Mouse (Mus musculus) T-helper 1 cell (primary cell): ENCODE measurements around the gene Ckap5.

Experiments
- in situ Hi-C: fragments of 300-600 bp; cut with MboI, MseI; formaldehyde crosslinking; loops from one replicate; pipeline ENCODE4 v1.15.1; 2025; ENCODE audit warnings: high pct_unique_total_duplicates

Ckap5 gene

GRCm38 (mm10) chr2:91526294-91527146 lies at the start of gene Ckap5:
Gene Ckap5 (plus strand): TSS chr2:91526762.
- in situ Hi-C loops: no loop called here

- in situ Hi-C loops: no loop called here
Observed at GRCm38 (mm10) chr2:91476841-91477240, 49.7 kb upstream of the Ckap5 start.

GRCm38 (mm10) chr2:91480399-91480801 lies 46.2 kb upstream of the Ckap5 start:
- in situ Hi-C loops: loop anchor here (5.0 to 10.0 kb wide), 2 partner anchors 193 to 366 kb away; partner anchors contain the start of gene Mybpc3

- in situ Hi-C loops: loop anchor here (5.0 to 10.0 kb wide), 2 partner anchors 194 to 366 kb away; partner anchors contain the start of gene Mybpc3
Observed at GRCm38 (mm10) chr2:91480805-91481514, 45.6 kb upstream of the Ckap5 start.

- in situ Hi-C loops: loop anchor here (5.0 to 10.0 kb wide), 2 partner anchors 197 to 370 kb away; partner anchors contain the start of gene Mybpc3
Observed at GRCm38 (mm10) chr2:91484698-91485097, 41.9 kb upstream of the Ckap5 start.

- in situ Hi-C loops: loop anchor here (10.0 kb wide), 1 partner anchor 370 kb away; the partner anchor contains the start of gene Mybpc3
Observed at GRCm38 (mm10) chr2:91485256-91485655, 41.3 kb upstream of the Ckap5 start.

GRCm38 (mm10) chr2:91487295-91487694 lies 39.3 kb upstream of the Ckap5 start:
- in situ Hi-C loops: loop anchor here (10.0 kb wide), 1 partner anchor 372 kb away; the partner anchor contains the start of gene Mybpc3

GRCm38 (mm10) chr2:91492071-91492635 lies 34.4 kb upstream of the Ckap5 start:
- in situ Hi-C loops: no loop called here

- in situ Hi-C loops: no loop called here
Observed at GRCm38 (mm10) chr2:91493981-91494380, 32.6 kb upstream of the Ckap5 start.

- in situ Hi-C loops: no loop called here
Observed at GRCm38 (mm10) chr2:91498093-91498719, 28.4 kb upstream of the Ckap5 start.

GRCm38 (mm10) chr2:91508076-91508475 lies 18.5 kb upstream of the Ckap5 start:
- in situ Hi-C loops: no loop called here

- in situ Hi-C loops: no loop called here
Observed at GRCm38 (mm10) chr2:91517186-91517585, 9.4 kb upstream of the Ckap5 start.

- in situ Hi-C loops: no loop called here
Observed at GRCm38 (mm10) chr2:91527147-91527486, 555 bp downstream of the Ckap5 start.

GRCm38 (mm10) chr2:91537588-91538205 lies 11.1 kb downstream of the Ckap5 start:
- in situ Hi-C loops: no loop called here

- in situ Hi-C loops: no loop called here
Observed at GRCm38 (mm10) chr2:91568125-91568524, 41.6 kb downstream of the Ckap5 start.

- in situ Hi-C loops: loop anchor here (10.0 kb wide), 1 partner anchor 1614 kb away; no protein-coding TSS in a partner anchor
Observed at GRCm38 (mm10) chr2:91580894-91581293, 54.3 kb downstream of the Ckap5 start.

- in situ Hi-C loops: loop anchor here (10.0 kb wide), 1 partner anchor 1609 kb away; no protein-coding TSS in a partner anchor
Observed at GRCm38 (mm10) chr2:91586242-91586641, 59.7 kb downstream of the Ckap5 start.

GRCm38 (mm10) chr2:91600475-91600874 lies 73.9 kb downstream of the Ckap5 start:
- in situ Hi-C loops: no loop called here

- in situ Hi-C loops: no loop called here
Observed at GRCm38 (mm10) chr2:91602389-91602788, 75.8 kb downstream of the Ckap5 start.

- in situ Hi-C loops: loop anchor here (5.0 kb wide), 1 partner anchor 37 kb away; no protein-coding TSS in a partner anchor
Observed at GRCm38 (mm10) chr2:91609370-91609769, 82.8 kb downstream of the Ckap5 start.

GRCm38 (mm10) chr2:91622356-91622755 lies 95.8 kb downstream of the Ckap5 start:
- in situ Hi-C loops: no loop called here
